Comparison of ENCODE assay signal across 9 mouse cellular contexts in the genomic region with DNA sequence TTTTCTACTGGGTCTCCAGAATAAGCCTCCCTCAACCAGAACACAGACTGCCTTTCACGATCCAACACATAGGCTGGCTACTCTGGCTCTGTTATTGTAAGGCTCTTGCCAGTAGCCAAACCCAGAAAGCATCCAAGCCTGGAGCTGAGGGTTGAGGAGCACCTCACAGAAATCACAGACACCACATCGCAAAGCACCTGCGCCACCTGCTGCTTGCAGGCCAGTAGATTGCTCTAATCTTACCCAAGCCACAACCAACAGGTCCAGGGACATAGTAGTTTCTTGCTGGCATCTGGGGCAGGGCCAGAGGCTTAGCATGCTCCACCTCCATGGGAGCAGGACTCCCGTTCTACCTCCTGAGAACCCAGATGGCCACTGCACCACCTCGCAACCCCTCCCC. TPM values are rescaled to one million over a fixed set of nuclear protein-coding genes. Genes with fewer than 3 reads are reported as not detected.
DNase-seq lines count a peak whose midpoint lies in the region; ATAC-seq and TF ChIP-seq lines count a peak whose summit lies in the region.
"Had no signal": no experiment of that assay in that cellular context is flagged by ENCODE, and none has a peak within 500 bp of the region (broad histone marks: within the 10 kb centered on the region; RNA-seq: fewer than 3 reads in every experiment).

No protein-coding gene starts in this region.

- intact Hi-C loops in gastrocnemius, adult 2 months (cut with DNase I) = no loop called here

- H3K4me3 ChIP-seq in liver, embryonic 12.5 days = no peak overlapping the region
- H3K4me3 ChIP-seq in gastrocnemius, adult 2 months = no peak overlapping the region
- H3K4me3 ChIP-seq: midbrain, embryonic 12.5 days had no signal

- peak; percentile 7 for DNase-seq in adrenal gland, postnatal 25 days
- no peak for DNase-seq in adrenal gland, postnatal 36 days
- DNase-seq in liver = peak; percentile 36
- DNase-seq in gastrocnemius, adult 18-20 months (ENCODE audit: low spot score) = no peak
- DNase-seq in gastrocnemius, adult 2 months = no peak

- no peaks in the 10 kb centered on the region for H3K36me3 ChIP-seq in liver, embryonic 12.5 days
- H3K36me3 ChIP-seq: midbrain, embryonic 12.5 days had no signal

- no peak overlapping the region for H3K9ac ChIP-seq in liver, embryonic 12.5 days
- H3K9ac ChIP-seq: midbrain, embryonic 12.5 days had no signal

- ATAC-seq in liver, embryonic 12.5 days = no peak
- peak; percentile 20 to 47; a peak in 2 of 4 replicates for ATAC-seq in hematopoietic stem cell, adult 5-6 weeks (replicated peaks in 1 of 2; ENCODE audit: insufficient read depth in 1 of 2, low FRiP score in 2 of 2, low TSS enrichment in 1 of 2, low read depth in 1 of 2, poor library complexity in 2 of 2, severe bottlenecking in 2 of 2)
- peak; percentile 51 for ATAC-seq in megakaryocyte progenitor cell, adult 5-6 weeks (replicated peaks; ENCODE audit: poor library complexity)

- peaks cover 14% of the 10 kb centered on the region; the same call in 1 of the 2 replicates for H3K27me3 ChIP-seq in liver, embryonic 12.5 days (replicated peaks)

- WGBS in liver, embryonic 12.5 days (ENCODE audit: insufficient replicate concordance) = 30% methylated on average over 5 of the region's 5 CpGs

- no peak for TF ChIP-seq CTCF in gastrocnemius, adult 2 months (IDR thresholded peaks at IDR 0.05)

- peaks cover 4% of the 10 kb centered on the region; the same call in 1 of the 2 replicates for H3K4me1 ChIP-seq in liver, embryonic 12.5 days

- no peak overlapping the region for H3K27ac ChIP-seq in liver, embryonic 12.5 days
- H3K27ac ChIP-seq in gastrocnemius, adult 2 months = no peak overlapping the region
- H3K27ac ChIP-seq: midbrain, embryonic 12.5 days had no signal

- H3K4me2 ChIP-seq in liver, embryonic 12.5 days = no peak overlapping the region

- H3K9me3 ChIP-seq in liver, embryonic 12.5 days (replicated peaks) = no peaks in the 10 kb centered on the region
- H3K9me3 ChIP-seq: midbrain, embryonic 12.5 days had no signal

RNA-seq across cellular contexts. Expression of a gene that starts 25.9 kb away (rescaled TPM):
- 16.3 and 24.9 TPM in 2 replicates for total RNA-seq in adrenal gland, postnatal 25 days (2021)
- 10 to 100 TPM; 14.4 to 23.2 TPM for total RNA-seq in adrenal gland, postnatal 36 days (2021)
- 13.8 and 15.2 TPM in 2 replicates for polyA plus RNA-seq in liver, embryonic 12.5 days (2016; fragmentation: Nextera tagmentation; extraction: Ambion mirVana)
- 11.6 and 12.6 TPM in 2 replicates for total RNA-seq in hematopoietic stem cell, adult 5-6 weeks (2017)
- total RNA-seq in megakaryocyte progenitor cell, adult 5-6 weeks (2015) = 11.3 and 21.4 TPM in 2 replicates
- total RNA-seq in megakaryocyte progenitor cell, adult 5-6 weeks (2017) = 11.2 and 16.5 TPM in 2 replicates
- total RNA-seq in gastrocnemius, adult 18-20 months (2021) = 10 to 100 TPM; 15.2 to 15.4 TPM
- 10 to 100 TPM; 14.2 to 15.3 TPM for total RNA-seq in gastrocnemius, adult 2 months (2021)

RNA-seq across cellular contexts. Expression of a gene that starts 44.8 kb away (rescaled TPM):
- total RNA-seq in adrenal gland, postnatal 25 days (2021) = 235 and 424 TPM in 2 replicates
- total RNA-seq in adrenal gland, postnatal 36 days (2021) = 100 to 1,000 TPM; 287 to 463 TPM
- 245 and 261 TPM in 2 replicates for polyA plus RNA-seq in liver, embryonic 12.5 days (2016; fragmentation: Nextera tagmentation; extraction: Ambion mirVana)
- 405 and 607 TPM in 2 replicates for total RNA-seq in hematopoietic stem cell, adult 5-6 weeks (2017)
- 156 and 168 TPM in 2 replicates for total RNA-seq in megakaryocyte progenitor cell, adult 5-6 weeks (2015)
- 332 and 482 TPM in 2 replicates for total RNA-seq in megakaryocyte progenitor cell, adult 5-6 weeks (2017)
- total RNA-seq in gastrocnemius, adult 18-20 months (2021) = 10 to 100 TPM; 39.6 to 66.8 TPM
- total RNA-seq in gastrocnemius, adult 2 months (2021) = 10 to 100 TPM; 42.7 to 77.1 TPM

Comparison
In these comparisons a context has a peak if more than half of its experiments do, and no peak if none do; other contexts are left out.
1. DNase-seq: peak in adrenal gland, postnatal 25 days (single experiment) and liver (single experiment); none in adrenal gland, postnatal 36 days (0 of 2), gastrocnemius, adult 18-20 months (single experiment) and gastrocnemius, adult 2 months (single experiment).